Mouse (Mus musculus) neural tube, postnatal 0 days (tissue): ENCODE measurements around the gene Kif28. TPM values are rescaled to one million over a fixed set of nuclear protein-coding genes. Genes with fewer than 3 reads are reported as not detected.

Experiments used
- polyA plus RNA-seq: library from polyadenylated mRNA; unstranded; fragments of >200 nt; fragmentation: Nextera tagmentation; extraction: Ambion mirVana; gene quantifications from 2 replicates; pipeline ENCODE4 v1.2.1, GENCODE M21; 2015

The Kif28 gene
- not detected in 2 replicates for polyA plus RNA-seq

DNA sequence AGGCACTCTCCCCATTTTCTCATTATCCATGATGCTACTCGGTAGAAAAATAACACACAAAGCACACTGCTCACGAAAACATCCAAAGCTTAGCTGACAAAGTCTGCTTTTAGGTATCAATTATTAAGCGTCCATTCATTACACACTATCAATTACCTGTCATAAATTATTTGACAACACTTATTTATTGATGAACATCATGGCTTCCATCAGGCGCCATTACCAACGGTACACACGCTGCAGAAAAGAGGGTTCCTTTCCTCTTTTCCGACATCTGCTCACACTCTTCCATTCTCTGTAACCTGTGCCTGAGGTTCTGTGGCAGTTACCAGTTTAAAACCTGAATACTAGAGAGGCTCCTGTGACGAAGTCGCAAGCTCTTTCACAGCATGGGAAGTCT lies at the start of gene Kif28:
TSS of gene Kif28 (minus strand) at position 101 of the 400 bp plus-strand sequence.

DNA sequence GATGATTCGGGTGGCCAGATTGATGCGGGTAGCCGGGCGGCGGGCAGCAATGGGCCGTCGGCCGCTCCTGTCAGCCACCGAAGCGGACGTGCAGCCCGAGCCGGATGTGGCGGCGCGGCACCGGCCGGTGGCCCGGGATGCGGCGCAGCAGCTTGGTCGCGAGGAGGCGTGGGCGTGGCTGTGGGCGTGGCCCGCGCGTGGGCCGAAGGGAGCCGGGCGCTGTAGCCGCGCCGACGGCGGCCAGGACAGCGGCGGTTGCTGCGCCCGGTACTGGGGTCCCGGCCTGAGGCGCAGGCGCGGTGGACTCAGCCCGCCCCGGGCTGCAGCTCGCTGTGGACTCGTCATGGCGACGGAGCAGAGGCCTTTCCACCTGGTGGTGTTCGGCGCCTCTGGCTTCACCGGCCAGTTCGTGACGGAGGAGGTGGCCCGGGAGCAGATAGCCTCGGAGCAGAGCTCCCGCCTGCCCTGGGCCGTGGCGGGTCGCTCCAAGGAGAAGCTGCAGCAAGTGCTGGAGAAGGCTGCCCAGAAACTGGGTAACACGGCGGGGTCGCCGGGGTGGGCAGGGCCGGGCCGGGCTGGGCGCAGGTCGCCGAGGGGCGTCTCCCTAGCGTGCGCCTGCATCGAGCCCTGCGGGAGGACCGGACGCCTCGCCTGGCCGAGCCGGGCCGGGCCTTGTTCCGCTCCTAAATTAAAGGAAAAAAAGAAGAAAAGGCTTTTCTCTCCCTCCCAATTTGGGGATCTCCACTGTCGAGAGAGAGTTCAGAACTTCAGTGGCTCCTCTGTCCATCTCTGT lies 76.9 kb downstream of the Kif28 start, which contains the start of gene Sccpdh:
TSS of gene Sccpdh (plus strand) at position 198 of the 793 bp plus-strand sequence.

Other genes with a start within 250 kb of the Kif28 start
- 23.9 and 26.5 TPM in 2 replicates for gene Smyd3, start 227.2 kb downstream of the Kif28 start, polyA plus RNA-seq
- 31.4 and 35.1 TPM in 2 replicates for gene Tfb2m, start 199.0 kb downstream of the Kif28 start, polyA plus RNA-seq
- 17.3 and 17.7 TPM in 2 replicates for gene Cnst, start 198.9 kb downstream of the Kif28 start, polyA plus RNA-seq
- gene Sccpdh, start 77.1 kb downstream of the Kif28 start, polyA plus RNA-seq, result 186 and 194 TPM in 2 replicates
- 0.17 TPM in 1 of 2 replicates, not detected in the other for gene Gm10518, start 58.1 kb upstream of the Kif28 start, polyA plus RNA-seq
- 10.4 and 10.6 TPM in 2 replicates for gene Ahctf1, start 58.4 kb upstream of the Kif28 start, polyA plus RNA-seq
- gene Cdc42bpa, start 215.2 kb upstream of the Kif28 start, polyA plus RNA-seq, result 30.7 and 36.1 TPM in 2 replicates